In genomic region chr4:141444451-141445327, GRCm38 (mm10) we compare ENCODE assay signal across 8 mouse cellular contexts. TPM values are rescaled to one million over a fixed set of nuclear protein-coding genes. Genes with fewer than 3 reads are reported as not detected.
A peak's percentile ranks its signal among the peaks of the same experiment; 100 is the strongest.
DNase-seq lines count a peak whose midpoint lies in the region; ATAC-seq lines count a peak whose summit lies in the region.

Gene Zbtb17, plus strand, starts transcription at chr4:141444654.

- ATAC-seq in intestine, embryonic 14.5 days (replicated peaks; ENCODE audit: low FRiP score, low TSS enrichment, low read depth): peak; percentile 92

- DNase-seq in adrenal gland, adult 8-10 months: peak; percentile 84
- peak; percentile 95 for DNase-seq in embryo, embryonic 11 days
- peak; percentile 83 to 86 for DNase-seq in gastrocnemius, postnatal 36 days
- DNase-seq in intestine, embryonic 14.5 days (ENCODE audit: low spot score): peak; percentile 94
- DNase-seq in left cerebral cortex, postnatal 25 days (ENCODE audit: low spot score in 2 of 2): peak; percentile 89 to 90
- DNase-seq in mesoderm, embryonic 11.5 days (ENCODE audit: low read depth, low spot score): peak; percentile 93
- DNase-seq in right cerebral cortex, postnatal 25 days: peak; percentile 91
- DNase-seq in urinary bladder, postnatal 36 days (ENCODE audit: low spot score in 2 of 2): peak; percentile 84 to 90

- peak within 1 kb of the TSS; percentile 84 for H3K4me2 ChIP-seq in intestine, embryonic 14.5 days (ENCODE audit: low read length)

- WGBS in intestine, embryonic 14.5 days: under 1% methylated on average over 75 of the region's 102 CpGs

- H3K27me3 ChIP-seq in intestine, embryonic 14.5 days (replicated peaks; ENCODE audit: control insufficient read depth, insufficient read depth, low read length): no peaks in the 10 kb centered on the region

- peaks cover 28% of the 10 kb centered on the region for H3K36me3 ChIP-seq in intestine, embryonic 14.5 days (ENCODE audit: control insufficient read depth, insufficient read depth, low read length)

- no peaks in the 10 kb centered on the region for H3K9me3 ChIP-seq in intestine, embryonic 14.5 days (ENCODE audit: control insufficient read depth, low read length)

- peaks cover 12% of the 10 kb centered on the region for H3K4me1 ChIP-seq in intestine, embryonic 14.5 days (replicated peaks; ENCODE audit: control insufficient read depth, insufficient read depth, low read length)

- intact Hi-C loops in gastrocnemius, postnatal 36 days (cut with DNase I): no loop called here
- intact Hi-C loops in left cerebral cortex, postnatal 25 days (cut with DNase I): loop anchor here (2.0 kb wide), 1 partner anchor 92 kb away; no protein-coding TSS in a partner anchor

- peak within 1 kb of the TSS; percentile 83 for H3K4me3 ChIP-seq in intestine, embryonic 14.5 days (ENCODE audit: low read depth, low read length)

- peak within 1 kb of the TSS; percentile 55 for H3K27ac ChIP-seq in intestine, embryonic 14.5 days (ENCODE audit: low read depth)

- H3K9ac ChIP-seq in intestine, embryonic 14.5 days (ENCODE audit: low read length): peak within 1 kb of the TSS; percentile 90

RNA-seq across cellular contexts. Expression of gene Zbtb17, which starts in this region (rescaled TPM):
- 10 to 100 TPM; 14.8 to 25.6 (median 19.5) TPM for total RNA-seq in adrenal gland, adult 8-10 months (2022)
- total RNA-seq in gastrocnemius, postnatal 36 days (2021): 10 to 100 TPM; 25.2 to 25.5 TPM
- polyA plus RNA-seq in intestine, embryonic 14.5 days (2014; fragmentation: Nextera tagmentation; extraction: Ambion mirVana): 29.9 and 30.9 TPM in 2 replicates
- 10 to 100 TPM; 42.1 to 43.3 TPM for total RNA-seq in left cerebral cortex, postnatal 25 days (2021)

Comparison
In these comparisons a context has a peak if more than half of its experiments do, and no peak if none do; other contexts are left out.
1. Peak in every context shown above with its lines: DNase-seq, ATAC-seq, H3K4me3 ChIP-seq and H3K27ac ChIP-seq.